Mouse (Mus musculus) liver, postnatal 0 days (tissue): ENCODE measurements around the gene L1td1. TPM values are rescaled to one million over a fixed set of nuclear protein-coding genes. Genes with fewer than 3 reads are reported as not detected.

ENCODE experiments used
- ATAC-seq: fragments of 200-750 bp; cut with Nextera tagmentation; 2 replicates; pipeline ENCODE4 v1.8.0; 2017; ENCODE audit warnings: mild to moderate bottlenecking, moderate library complexity
- DNase-seq: peaks from one replicate; pipeline ENCODE4 v3.0.0-alpha.2; 2016
- H3K27ac ChIP-seq: fragments of 300-500 bp; sonication (generic); 2 replicates; pipeline ENCODE4 v1.5.1; 2014; ENCODE audit warnings: antibody characterized with exemption, moderate library complexity, mild to moderate bottlenecking, low read depth
- H3K27me3 ChIP-seq: fragments of 300-500 bp; sonication (generic); 2 replicates; pipeline ENCODE4 v1.6.1; 2014; ENCODE audit warnings: low read length, control low read depth, mixed read lengths; ENCODE audit not compliant: insufficient read depth
- H3K36me3 ChIP-seq: fragments of 300-500 bp; sonication (generic); replicated peaks from 2 replicates; pipeline ENCODE4 v1.6.1; 2014; ENCODE audit warnings: mild to moderate bottlenecking, control low read depth, low read length, moderate library complexity, mixed read lengths; ENCODE audit not compliant: insufficient read depth
- H3K4me1 ChIP-seq: fragments of 300-500 bp; sonication (generic); 2 replicates; pipeline ENCODE4 v1.6.1; 2014; ENCODE audit warnings: antibody characterized with exemption, mild to moderate bottlenecking, control low read depth; ENCODE audit not compliant: insufficient read depth
- H3K4me2 ChIP-seq: fragments of 300-500 bp; sonication (generic); 2 replicates; pipeline ENCODE4 v1.6.1; 2014; ENCODE audit warnings: low read depth, mild to moderate bottlenecking, low read length, moderate library complexity, mixed read lengths
- H3K4me3 ChIP-seq: fragments of 300-500 bp; sonication (generic); 2 replicates; pipeline ENCODE4 v1.5.1; 2014; ENCODE audit warnings: low read depth, low read length
- H3K9ac ChIP-seq: fragments of 300-500 bp; sonication (generic); replicated peaks from 2 replicates; pipeline ENCODE4 v1.6.1; 2014; ENCODE audit warnings: mild to moderate bottlenecking, moderate library complexity
- H3K9me3 ChIP-seq: fragments of 300-500 bp; sonication (generic); 2 replicates; pipeline ENCODE4 v1.6.1; 2016; ENCODE audit warnings: mild to moderate bottlenecking, control low read depth, low read length, mixed read lengths
- CTCF ChIP-seq: sonication (generic); IDR thresholded peaks from 2 replicates; pipeline ENCODE4 v1.5.1; 2016; ENCODE audit warnings: antibody characterized with exemption, low read depth
- EP300 ChIP-seq: IDR thresholded peaks from 2 replicates; pipeline ENCODE4 v1.6.1; 2016; ENCODE audit warnings: antibody characterized with exemption, low read depth, mild to moderate bottlenecking
- WGBS: fragments of 180-500 bp; shearing (Covaris S2); extraction: QIAGEN DNeasy Blood & Tissue Kit; methylation state at CpG from one replicate; pipeline ENCODE4 v1.1.7; 2014; ENCODE audit not compliant: insufficient replicate concordance; 5-methylcytosine and 5-hydroxymethylcytosine counted together
- polyA plus RNA-seq: library from polyadenylated mRNA; unstranded; fragments of >200 nt; fragmentation: Nextera tagmentation; extraction: Ambion mirVana; gene quantifications from 2 replicates; pipeline ENCODE4 v1.2.1, GENCODE M21; 2015

The L1td1 gene
- polyA plus RNA-seq, 1 experiment from 2014 or later: not detected

- H3K4me2 ChIP-seq: no peak overlapping the region
- H3K9ac ChIP-seq: no peak overlapping the region
These were observed 32.9 kb upstream of the L1td1 start for GRCm38 (mm10) chr4:98693465-98694185.

GRCm38 (mm10) chr4:98697932-98698331 lies 28.6 kb upstream of the L1td1 start:
- no peak for ATAC-seq
- no peak for DNase-seq
- no peaks in the 10 kb centered on the region for H3K27me3 ChIP-seq
- no peaks in the 10 kb centered on the region for H3K4me1 ChIP-seq
- H3K9ac ChIP-seq: no peak overlapping the region
- H3K9me3 ChIP-seq: no peaks in the 10 kb centered on the region
- no peak overlapping the region for H3K27ac ChIP-seq
- H3K4me2 ChIP-seq: no peak overlapping the region
- no peaks in the 10 kb centered on the region for H3K36me3 ChIP-seq
- TF ChIP-seq EP300 (no peak), CTCF (no peak)
- WGBS: 77% methylated on average over 4 of the region's 4 CpGs
- no peak overlapping the region for H3K4me3 ChIP-seq

More at GRCm38 (mm10) chr4:98693465-98694185, 32.9 kb upstream of the L1td1 start:
- no peak overlapping the region for H3K27ac ChIP-seq
- TF ChIP-seq EP300 (no peak), CTCF (no peak)
- DNase-seq (peak; percentile 66), ATAC-seq (peak; percentile 98)
- H3K4me1 ChIP-seq: no peaks in the 10 kb centered on the region
- no peaks in the 10 kb centered on the region; the same call in none of the 2 replicates for H3K36me3 ChIP-seq
- H3K27me3 ChIP-seq: no peaks in the 10 kb centered on the region
- 29% methylated on average over 9 of the region's 9 CpGs for WGBS
- H3K9me3 ChIP-seq: no peaks in the 10 kb centered on the region
- H3K4me3 ChIP-seq: no peak overlapping the region

- Histone ChIP-seq H3K27ac (no peak overlapping the region), H3K27me3 (no peaks in the 10 kb centered on the region), H3K36me3 (no peaks in the 10 kb centered on the region), H3K4me3 (no peak overlapping the region), H3K4me2 (no peak overlapping the region), H3K9ac (no peak overlapping the region), H3K4me1 (no peaks in the 10 kb centered on the region), H3K9me3 (no peaks in the 10 kb centered on the region)
- no peak for ATAC-seq
- 24% methylated on average over 3 of the region's 3 CpGs for WGBS
- TF ChIP-seq CTCF (no peak), EP300 (no peak)
- DNase-seq: no peak
These were observed 27.6 kb upstream of the L1td1 start for GRCm38 (mm10) chr4:98698921-98699320.

- Histone ChIP-seq H3K4me1 (no peaks in the 10 kb centered on the region), H3K9ac (no peak overlapping the region), H3K27ac (no peak overlapping the region), H3K27me3 (no peaks in the 10 kb centered on the region), H3K4me3 (no peak overlapping the region), H3K36me3 (no peaks in the 10 kb centered on the region), H3K4me2 (no peak overlapping the region), H3K9me3 (no peaks in the 10 kb centered on the region)
- no peak for TF ChIP-seq CTCF
- no peak for TF ChIP-seq EP300
- 74% methylated on average over 3 of the region's 3 CpGs for WGBS
- DNase-seq (no peak), ATAC-seq (no peak)
These were observed 26.4 kb upstream of the L1td1 start for GRCm38 (mm10) chr4:98700156-98700555.

- no peaks in the 10 kb centered on the region for H3K4me1 ChIP-seq
- no peaks in the 10 kb centered on the region for H3K27me3 ChIP-seq
- ATAC-seq (no peak), DNase-seq (peak; percentile 65)
- H3K36me3 ChIP-seq: no peaks in the 10 kb centered on the region
- WGBS: 33% methylated on average over 12 of the region's 12 CpGs
- H3K4me3 ChIP-seq: no peak overlapping the region
- no peak overlapping the region for H3K4me2 ChIP-seq
- no peak overlapping the region for H3K9ac ChIP-seq
- TF ChIP-seq EP300: no peak
- TF ChIP-seq CTCF: peak; percentile 86
- H3K9me3 ChIP-seq: no peaks in the 10 kb centered on the region
- H3K27ac ChIP-seq: no peak overlapping the region
These were observed 24.2 kb upstream of the L1td1 start for GRCm38 (mm10) chr4:98702201-98702894.

- Histone ChIP-seq H3K9me3 (no peaks in the 10 kb centered on the region), H3K4me1 (no peaks in the 10 kb centered on the region), H3K36me3 (no peaks in the 10 kb centered on the region), H3K4me2 (no peak overlapping the region), H3K27ac (no peak overlapping the region), H3K9ac (no peak overlapping the region), H3K4me3 (no peak overlapping the region), H3K27me3 (no peaks in the 10 kb centered on the region)
- 86% methylated on average over 8 of the region's 8 CpGs for WGBS
- ATAC-seq (no peak), DNase-seq (no peak)
- TF ChIP-seq CTCF (no peak), EP300 (no peak)
These were observed 15.6 kb upstream of the L1td1 start for GRCm38 (mm10) chr4:98710891-98711290.
